Mouse (Mus musculus): ENCODE data around the gene Srebf2.
A peak's percentile ranks its signal among the peaks of the same experiment; 100 is the strongest.

The Srebf2 gene

DNA sequence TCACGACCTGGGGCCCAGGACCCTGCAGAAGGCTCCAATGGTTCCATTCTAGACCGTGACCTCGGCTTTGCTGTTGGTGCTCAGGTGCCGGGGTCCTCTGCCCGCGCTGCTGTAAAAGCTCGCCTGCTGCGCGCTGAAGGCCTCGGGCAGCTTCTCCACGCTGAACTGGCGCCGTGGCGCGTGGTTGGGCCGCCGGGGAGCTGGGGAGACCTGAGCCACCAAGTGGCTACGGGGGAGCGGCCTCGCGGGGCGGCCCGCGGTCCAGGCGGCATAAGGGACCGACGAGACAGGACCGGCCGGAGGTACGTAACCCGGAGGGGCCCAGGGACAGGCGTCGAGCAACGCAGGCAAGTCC is 60.1 kb downstream of the Srebf2 start:
- no peak for DNase-seq (ENCODE audit: low read depth, low spot score)

DNA sequence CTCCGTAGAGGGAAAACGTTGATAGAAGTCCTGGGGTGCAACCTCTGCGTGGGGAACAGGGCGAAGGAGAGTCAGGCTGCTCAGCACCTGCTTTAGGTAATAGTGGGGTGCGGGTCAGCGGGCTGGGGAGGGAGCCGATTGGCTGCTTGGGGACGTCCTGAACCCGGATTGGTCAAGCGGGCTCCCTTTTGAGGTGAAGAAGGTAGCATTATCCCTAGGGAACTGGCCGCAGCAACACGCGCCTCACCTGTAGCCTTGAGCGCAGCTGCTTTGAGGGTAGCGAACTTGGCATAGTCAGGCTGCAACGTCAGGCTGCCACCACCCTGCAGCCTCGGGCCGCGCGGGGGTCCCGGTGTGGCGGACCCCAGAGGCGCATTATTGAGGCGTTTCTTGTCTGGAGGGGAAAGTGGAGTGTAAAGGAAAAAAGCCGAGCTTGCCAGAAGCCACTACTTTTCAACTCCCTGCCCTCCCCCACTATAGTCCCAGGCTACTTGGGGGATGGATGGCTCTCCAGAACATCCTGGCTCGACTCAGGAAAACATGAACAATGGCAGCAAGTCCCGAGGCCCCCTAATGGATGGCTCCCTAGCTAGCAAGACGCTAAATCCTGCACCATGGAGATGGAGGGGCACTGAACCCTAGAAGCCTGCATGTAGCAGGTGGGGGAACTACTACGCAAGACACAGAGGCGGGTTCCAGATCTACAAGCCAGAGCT is 60.7 kb downstream of the Srebf2 start:
- DNase-seq (ENCODE audit: low read depth, low spot score) = no peak

DNA sequence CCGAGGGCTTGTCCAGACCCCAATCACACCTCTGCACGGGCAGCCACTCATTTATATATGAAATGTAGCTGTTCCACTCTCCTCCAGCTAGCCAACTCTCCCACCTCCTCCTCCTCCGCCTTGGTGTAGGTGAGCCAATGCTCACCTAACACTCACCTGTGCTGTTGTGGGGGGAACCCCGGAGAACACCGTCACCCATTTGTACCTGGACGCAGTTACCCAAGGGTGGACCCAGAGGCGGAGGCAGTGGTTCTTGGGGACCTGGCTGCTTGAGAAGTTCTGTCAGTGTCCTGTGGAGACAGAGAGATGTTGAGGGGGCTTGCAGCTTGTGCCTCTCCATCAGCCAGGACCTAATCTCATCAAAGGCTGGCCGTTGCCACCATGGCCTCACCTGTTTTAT is 61.3 kb downstream of the Srebf2 start:
- no peak for DNase-seq (ENCODE audit: low read depth, low spot score)

DNA sequence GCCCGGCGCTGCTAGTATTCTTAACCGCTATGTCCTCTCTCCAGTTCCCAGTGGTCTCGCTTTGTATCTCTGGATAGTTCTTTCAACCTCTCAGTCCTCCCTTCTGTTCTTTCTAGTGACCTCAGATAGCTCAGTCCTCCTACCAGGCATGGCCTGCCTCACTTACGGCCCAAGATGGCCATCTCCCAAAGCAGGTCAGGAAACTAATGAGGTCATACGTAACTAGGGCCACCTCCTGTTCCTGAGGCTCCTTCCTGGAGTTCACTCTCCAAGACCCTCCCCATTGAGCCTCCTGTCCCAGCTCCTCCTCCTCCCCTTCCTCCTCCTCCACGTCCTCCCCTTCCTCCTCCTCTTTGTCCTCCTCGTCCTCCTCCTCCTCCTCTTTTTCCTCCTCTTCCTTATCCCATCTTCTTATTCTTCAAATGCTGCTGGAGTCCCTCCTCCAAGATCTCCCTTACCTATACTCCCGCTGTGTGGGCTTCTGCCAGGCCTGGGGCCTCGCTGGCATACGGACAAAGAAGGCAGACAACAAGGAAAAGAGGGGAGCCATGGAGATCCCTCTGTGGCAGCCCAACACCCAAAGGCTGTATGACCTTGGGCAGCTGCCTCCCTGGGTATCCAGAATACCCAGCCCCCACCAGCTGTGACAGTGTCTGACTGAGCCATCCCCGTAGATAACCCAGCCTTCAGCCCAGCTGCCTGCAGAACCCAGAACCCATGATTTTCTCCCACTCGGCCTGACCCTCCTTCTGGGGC is 62.5 kb downstream of the Srebf2 start:
- DNase-seq (ENCODE audit: low read depth, low spot score) = no peak

DNA sequence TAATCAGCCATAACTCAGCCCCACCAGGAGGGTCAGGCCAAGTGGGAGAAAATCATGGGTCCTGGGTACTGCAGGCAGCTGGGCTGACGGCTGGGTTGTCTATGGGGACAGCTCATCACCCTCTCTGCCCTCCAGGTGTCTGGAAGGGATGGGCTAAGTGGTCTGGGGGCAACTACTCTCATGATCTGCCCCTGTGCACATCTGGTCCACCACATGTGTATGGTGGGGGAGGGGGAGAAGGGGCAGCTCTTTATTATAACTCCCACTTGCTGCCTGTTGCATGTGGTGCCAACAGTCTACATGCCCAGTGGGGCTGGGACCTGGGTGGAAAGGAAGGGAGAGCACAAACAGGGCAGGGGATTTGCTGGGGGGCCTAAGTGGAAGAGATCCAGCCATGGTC is 63.8 kb downstream of the Srebf2 start:
- DNase-seq (ENCODE audit: low read depth, low spot score) = no peak

DNA sequence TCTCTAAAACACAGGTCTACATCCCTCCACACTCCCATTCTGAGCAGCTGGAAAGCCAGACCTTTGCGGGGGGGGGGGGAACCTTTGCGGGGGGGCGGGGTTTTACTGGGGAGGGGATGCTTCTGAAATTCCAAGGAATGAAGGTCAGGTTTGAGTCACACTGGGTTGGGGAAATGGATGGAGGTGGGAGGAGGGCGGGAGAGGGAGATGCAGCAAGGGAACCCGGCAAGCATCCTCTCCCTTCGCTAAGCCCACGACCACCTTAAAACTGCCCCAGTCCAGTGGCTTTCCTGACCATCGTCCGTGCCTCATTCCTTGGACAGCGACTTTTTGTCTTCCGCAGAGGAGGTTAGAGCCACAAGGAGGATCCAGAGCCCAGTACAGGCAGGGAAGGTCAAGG is 64.3 kb downstream of the Srebf2 start:
- DNase-seq (ENCODE audit: low read depth, low spot score) = no peak

DNA sequence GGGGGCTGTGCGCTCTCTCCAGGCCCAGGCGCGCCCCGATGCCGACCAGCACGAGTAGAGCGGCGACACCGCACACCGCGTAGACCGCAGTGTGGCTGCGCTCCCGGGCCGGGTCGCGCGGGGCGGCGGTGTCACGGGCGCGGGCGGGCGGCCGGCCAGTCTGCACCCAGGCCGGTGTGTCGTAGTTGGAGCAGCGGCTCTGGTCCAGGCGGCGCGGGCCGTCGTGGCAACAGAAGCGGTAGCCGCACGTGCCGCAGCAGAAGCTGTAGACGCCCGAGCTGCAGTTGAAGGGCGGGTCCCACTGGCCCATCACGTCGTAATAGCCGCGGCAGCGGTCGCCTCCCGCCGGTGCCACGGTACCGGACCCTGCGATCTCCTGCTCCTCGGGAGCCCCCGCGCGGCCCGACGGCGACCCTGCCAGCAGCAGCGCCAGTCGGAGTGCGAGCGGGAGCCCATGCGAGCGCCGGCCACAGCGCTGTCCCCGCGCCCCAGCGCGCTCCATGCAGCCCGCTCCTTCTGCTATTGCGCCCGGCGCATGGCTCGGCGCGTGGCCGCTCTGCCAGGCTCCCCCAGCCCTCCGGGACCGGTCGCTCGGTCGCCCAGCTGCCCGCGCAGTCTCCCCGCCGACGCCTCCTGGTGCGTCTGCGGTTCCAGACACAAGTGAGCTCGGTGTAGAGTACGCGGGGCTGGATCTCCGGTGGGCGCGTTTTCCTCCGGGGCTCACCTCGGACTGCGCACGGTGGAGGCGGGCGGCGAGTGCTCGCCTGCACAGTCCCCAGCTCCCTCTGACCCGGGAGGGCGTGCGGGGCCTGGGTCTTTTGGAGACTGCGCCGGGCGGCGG is 65.2 kb downstream of the Srebf2 start:
- no peak for DNase-seq (ENCODE audit: low read depth, low spot score)

DNA sequence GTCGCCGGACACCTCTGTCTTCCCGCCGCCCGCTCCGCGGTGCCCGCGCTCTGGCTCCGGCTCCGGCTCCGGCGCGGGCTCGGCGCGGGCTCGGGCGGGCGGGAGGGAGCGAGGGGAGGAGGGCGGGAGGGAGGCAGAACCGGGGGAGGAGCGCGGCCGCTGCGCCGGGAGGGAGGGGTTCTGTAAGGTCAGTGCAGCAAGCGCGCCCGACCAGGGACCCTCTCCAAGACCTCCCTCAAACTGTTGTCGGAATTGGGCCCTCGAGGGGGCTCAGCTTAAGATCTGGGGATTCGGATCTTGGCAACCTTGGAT is 65.7 kb downstream of the Srebf2 start, which contains the start of gene Shisa8:
TSS of gene Shisa8 (minus strand) at position 64 of the 312 bp plus-strand sequence.
- no peak for DNase-seq (ENCODE audit: low read depth, low spot score)

DNA sequence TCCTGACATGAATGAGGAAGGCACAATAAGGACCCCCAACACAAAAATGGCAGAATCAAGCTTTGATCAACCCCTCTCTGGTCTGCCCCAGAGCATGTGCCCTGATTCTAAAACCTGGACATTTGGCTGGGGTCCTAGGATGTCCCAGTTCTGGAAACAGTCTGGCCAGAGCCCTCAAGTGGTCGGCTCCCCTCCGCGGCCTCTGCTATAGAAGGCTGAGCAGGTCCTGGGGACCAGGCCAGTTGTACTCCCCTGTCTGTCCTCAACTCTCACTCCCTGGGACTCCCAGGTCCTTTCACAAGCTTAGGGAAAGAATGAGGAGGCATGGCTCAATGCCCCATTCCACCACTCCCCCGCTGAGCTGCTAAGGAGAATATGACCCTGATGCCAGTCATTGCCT is 66.2 kb downstream of the Srebf2 start:
- DNase-seq (ENCODE audit: low read depth, low spot score) = no peak

DNA sequence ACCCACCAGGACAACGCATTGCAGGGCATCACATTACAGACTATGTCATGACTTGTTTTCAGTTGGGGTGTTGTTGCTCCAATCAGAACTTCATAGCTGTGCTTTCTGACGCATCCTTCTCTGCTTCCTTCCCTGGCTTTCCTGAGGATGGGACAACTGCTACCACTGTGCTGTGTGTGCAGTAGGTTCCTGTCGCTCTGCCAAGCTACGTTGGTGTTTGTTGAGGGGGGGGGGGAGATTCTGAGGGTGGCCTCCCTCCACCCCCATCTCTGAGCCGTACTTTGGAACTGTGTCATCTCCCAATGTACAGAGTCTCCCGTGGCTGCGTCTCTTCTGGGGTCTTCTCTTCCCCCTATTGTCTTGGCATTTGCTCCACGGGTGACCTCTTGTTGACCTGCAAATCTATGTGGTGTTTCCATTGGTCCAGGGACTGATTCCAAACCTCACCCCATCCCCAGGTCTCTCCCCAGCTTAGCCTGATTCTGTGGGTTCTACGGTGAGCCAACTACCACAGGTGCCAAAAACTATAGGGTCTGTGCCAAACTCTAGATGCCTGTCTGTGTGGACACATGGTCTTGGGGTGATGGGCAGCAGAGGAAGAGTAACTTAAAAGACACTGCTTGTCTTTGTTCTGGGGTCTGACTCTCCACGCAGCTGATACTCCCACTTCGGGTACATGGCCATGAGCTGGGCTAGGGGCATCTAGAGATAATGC is 68.5 kb downstream of the Srebf2 start:
- no peak for DNase-seq (ENCODE audit: low read depth, low spot score)

DNA sequence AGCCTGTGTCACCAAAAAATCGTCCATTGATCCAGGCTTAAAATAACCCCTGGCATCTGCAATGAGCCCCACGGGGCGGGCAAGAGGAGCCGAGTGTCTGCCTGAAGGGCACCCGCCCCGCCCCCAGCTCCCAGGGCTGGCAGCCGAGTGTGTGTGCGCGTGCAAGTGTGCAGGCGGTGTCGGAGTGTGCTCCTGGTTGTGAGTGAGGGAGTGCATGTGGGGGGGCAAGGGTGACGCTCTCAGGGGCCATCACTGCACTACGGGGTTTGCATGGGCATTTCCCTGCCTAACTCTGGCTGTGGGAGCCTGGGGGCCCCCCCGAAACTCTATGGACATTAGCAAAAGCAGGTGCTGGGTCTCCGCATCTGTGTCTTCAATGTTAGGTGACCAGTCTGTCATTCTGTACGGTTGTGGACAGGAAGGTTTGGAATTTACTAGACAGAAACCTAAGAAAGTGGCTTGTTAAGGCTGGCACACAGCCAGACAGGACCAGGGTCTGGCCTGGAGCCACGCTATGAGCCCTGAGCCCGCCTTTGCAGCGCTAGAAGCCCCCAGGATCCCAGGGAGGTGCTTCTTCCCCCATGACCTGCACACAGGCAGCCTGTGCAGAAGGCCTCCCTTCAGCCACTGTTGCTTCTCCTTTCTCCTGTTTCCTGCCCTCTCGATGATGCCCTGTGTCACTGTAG is 69.3 kb downstream of the Srebf2 start:
- DNase-seq (ENCODE audit: low read depth, low spot score) = no peak

DNA sequence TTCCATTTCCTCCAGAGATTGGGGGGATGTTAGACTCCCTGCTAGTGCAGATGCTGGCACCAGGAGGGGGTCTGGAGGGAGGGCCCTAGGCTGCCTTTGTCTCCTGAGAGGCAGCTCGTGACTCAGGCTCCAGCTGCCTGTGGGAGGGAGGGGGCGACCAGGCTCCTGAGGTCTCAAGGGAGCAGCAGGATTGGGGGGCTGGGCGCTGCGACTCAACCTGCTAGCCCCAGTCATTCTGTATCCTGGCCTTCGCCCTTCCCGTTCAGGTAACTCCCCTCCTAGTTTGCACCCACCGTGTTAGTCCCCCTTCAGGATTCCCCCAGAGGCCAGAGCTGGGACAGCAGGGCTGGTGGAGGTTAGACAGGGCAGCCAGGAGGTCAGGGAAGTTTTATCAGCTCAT is 70.1 kb downstream of the Srebf2 start:
- no peak for DNase-seq (ENCODE audit: low read depth, low spot score)

DNA sequence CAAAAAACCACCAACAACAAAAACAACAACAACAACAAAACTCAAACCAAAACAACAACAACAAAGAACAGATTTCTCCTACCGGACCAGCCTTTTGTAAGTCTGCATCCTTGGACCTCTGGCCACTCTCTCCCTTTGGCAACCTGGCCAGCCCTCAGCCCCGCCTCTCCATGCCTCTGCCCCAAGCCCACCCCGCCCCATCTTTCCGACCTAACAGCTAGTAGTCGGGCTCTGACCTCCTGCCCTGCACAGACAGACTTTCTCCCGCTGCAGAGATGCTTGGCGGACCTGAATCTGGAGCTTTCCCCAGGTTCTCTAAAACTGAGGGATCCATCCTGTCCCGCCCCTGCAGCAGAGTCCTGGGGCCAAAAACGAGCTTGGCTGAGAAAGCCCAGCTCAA is 71.0 kb downstream of the Srebf2 start:
- no peak for DNase-seq (ENCODE audit: low read depth, low spot score)

DNA sequence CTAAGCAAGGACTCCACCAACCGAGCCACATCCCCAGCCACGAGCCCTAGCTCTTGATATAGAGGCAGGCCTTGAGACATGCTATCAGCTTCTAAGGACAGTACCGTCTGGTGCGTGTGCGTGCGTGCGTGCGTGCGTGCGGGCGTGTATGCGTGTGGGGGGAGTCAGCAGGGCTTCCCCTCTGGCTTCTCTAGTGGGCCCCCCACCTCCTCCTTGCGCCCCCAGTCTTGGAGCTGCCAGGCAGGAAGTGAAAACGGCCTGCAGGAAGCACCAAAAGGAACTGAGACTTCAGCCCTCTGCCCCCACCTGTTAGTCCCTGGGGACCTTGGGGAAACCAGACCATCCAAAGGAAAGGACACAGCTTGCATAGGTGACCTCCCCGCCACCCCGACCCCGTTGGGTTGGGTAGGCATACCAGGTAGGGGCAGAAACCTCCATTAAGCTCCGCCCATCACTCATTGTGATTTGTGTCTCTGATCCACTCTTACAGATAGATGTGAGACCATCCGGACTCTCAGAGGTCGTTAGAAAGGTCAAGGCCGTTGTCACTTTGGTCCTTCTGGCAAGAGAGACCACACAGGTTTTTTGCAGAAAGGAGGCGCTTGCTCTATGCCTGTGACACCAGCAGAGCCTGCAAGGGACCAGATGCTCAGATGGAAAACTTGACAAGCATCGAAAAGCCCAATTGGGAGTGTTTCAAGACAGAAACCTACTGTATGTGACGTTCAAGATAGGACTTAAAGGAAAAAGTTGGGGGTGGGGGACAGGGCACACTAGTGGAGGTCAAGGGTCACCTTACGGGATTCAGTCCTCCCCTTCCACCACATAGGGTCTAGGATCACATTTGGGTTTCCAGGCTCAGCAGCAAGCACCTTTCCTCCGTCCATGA is 72.0 kb downstream of the Srebf2 start:
- no peak for DNase-seq (ENCODE audit: low read depth, low spot score)

DNA sequence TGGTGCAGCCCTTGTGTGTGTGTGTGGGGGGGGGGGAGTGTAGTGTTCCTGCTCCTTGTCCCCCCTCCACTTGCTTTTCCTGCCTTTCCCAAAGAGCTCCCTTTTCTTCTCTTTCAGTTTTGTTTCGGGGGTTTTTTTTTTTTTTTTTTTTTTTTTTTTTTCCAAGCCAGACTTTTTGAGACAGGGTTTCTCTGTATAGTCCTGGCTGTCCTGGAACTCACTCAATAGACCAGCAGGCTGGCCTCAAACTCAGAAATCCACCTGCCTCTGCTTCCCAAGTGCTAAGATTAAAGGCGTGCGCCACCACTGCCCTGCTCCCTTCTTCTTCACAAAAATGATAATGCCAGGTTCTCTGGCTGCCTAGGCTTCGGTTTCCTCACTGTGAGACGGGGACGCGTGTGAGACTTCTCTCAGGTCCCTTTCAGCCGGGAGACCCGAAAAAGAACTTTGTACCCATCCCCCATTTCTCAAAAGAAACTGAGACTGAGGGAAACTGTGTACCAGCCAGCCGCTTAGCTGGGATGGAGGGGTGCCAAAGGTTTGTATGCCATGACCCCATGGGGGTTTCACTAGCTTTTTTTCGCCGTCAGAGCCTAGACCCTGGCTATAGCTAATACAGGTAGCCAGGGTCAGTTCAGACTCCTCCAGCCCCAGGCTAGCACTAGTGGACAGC is 73.2 kb downstream of the Srebf2 start:
- DNase-seq (ENCODE audit: low read depth, low spot score) = no peak

DNA sequence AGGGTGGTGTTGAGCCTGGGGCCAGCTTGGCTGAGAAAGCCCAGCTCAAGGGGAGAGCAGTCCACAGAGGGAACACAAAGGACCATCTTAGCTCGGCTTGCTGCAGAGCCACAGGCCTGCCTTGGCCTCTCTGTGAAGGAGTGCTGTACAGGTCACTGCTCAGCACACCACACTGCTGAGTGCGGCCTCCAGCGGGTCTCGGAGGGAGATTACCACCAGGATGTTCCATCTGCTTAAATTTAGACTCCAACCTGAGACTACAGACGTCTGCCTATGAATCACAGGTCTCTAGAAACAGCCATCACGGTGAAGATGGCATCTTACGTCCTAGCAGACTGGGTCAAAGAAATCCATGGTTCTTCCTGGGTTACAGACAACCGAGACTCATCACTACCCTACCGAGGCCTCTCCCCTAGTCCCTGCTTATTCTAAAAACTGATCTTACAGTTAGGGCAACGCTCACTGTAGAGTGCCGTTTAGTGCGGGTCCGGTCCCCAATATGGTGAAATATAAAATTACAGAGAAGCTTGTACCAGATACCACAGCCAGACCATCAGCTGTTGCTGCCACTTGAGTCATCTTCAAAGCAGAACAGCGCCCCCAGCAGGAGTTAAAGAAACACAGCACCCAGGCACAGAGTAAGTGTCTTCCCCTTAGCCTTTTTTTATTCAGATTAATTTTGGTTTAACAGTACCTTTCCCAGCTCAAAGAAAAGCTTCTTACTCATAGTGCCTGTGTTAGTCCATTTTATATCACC is 74.3 kb downstream of the Srebf2 start:
- DNase-seq (ENCODE audit: low read depth, low spot score) = no peak

DNA sequence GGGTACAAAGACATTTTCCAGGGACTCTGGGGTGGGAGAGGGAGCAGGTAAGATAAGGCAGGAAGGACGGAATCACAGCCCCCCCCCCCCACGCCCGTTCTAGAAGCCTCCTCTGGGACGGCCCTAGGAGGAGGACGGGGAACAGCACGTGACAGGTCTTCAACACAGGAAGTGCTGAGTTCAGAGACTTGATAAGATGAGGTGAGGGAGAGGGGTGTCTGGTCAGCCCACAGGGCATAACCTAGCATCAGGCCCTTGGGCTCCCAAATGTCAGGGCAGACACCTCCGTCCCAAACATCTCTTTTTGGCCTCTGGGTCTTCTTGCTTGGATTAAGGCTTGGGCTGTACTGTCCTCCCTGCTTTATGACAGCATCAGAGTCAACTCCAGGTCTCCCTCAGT is 76.3 kb downstream of the Srebf2 start:
- no peak for DNase-seq (ENCODE audit: low read depth, low spot score)

DNA sequence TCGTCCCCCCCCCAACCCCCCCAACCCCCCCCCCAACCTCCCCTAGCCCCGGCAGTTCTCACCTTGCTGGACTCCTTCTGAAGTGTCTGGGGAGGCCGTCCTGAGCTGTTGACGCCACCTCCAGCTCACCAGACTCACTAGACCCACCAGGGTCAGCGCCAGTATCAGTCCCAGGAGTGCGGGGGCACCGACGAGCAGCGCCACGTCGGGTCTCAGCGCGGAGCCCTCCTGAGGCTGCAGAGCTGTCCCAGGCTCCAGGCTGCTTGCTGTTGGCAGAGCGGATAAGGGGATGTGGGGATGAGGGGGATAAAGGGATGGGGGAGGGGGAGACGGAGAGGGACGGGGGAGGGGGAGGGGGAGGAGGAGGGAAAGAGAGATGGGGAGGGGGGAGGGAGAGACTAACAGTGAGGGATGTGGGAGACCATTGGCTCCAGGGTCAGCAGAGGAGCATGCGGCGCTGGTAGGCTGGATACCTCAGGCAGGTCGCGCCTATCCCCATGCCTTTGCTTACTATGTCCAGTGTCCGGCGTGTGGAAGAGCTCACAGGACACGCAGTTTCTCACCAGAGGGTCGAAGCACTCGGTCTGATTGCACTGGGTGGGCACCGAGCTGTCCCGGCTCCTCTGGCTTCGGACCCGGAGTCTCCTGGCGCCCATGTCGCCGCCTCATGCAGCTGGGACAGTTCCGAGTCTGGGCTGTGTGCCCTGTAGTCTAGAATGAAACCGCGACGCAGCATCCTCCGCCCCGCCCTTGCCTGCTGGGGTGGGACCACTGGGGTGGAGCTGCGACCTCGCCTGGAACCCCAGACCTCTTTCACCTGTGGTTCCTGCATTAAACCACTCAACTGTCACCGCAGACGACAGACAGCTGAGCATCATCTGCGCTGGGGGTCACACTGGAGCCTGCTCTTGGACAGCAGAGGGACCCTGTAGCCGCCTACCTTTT is 76.9 kb downstream of the Srebf2 start, which contains the start of gene Tnfrsf13c:
TSS of gene Tnfrsf13c (minus strand) at position 713 of the 945 bp plus-strand sequence.
- peak; percentile 57 for DNase-seq (ENCODE audit: low read depth, low spot score)
